Mouse (Mus musculus) intestine, postnatal 0 days (tissue): ENCODE results near the gene Katnb1. TPM values are rescaled to one million over a fixed set of nuclear protein-coding genes. Genes with fewer than 3 reads are reported as not detected.

Source experiments
- ATAC-seq: fragments of 200-750 bp; cut with Nextera tagmentation; 2 replicates; pipeline ENCODE4 v1.8.0; 2017; ENCODE audit warnings: mild to moderate bottlenecking, moderate TSS enrichment, moderate library complexity
- H3K27ac ChIP-seq: fragments of 300-500 bp; sonication (generic); 2 replicates; pipeline ENCODE4 v1.5.1; 2014; ENCODE audit warnings: mild to moderate bottlenecking, low read depth, low read length, moderate library complexity
- H3K27me3 ChIP-seq: fragments of 300-500 bp; sonication (generic); replicated peaks from 2 replicates; pipeline ENCODE4 v1.6.1; 2014; ENCODE audit warnings: low read length, mixed read lengths; ENCODE audit not compliant: control insufficient read depth, insufficient read depth
- H3K36me3 ChIP-seq: fragments of 300-500 bp; sonication (generic); 2 replicates; pipeline ENCODE4 v1.6.1; 2014; ENCODE audit warnings: mild to moderate bottlenecking, moderate library complexity; ENCODE audit not compliant: control insufficient read depth, insufficient read depth
- H3K4me1 ChIP-seq: fragments of 300-500 bp; sonication (generic); replicated peaks from 2 replicates; pipeline ENCODE4 v1.6.1; 2014; ENCODE audit warnings: antibody characterized with exemption, low read length, mixed read lengths; ENCODE audit not compliant: control insufficient read depth, insufficient read depth
- H3K4me2 ChIP-seq: fragments of 300-500 bp; sonication (generic); replicated peaks from 2 replicates; pipeline ENCODE4 v1.6.1; 2014; ENCODE audit warnings: low read depth, mild to moderate bottlenecking, moderate library complexity
- H3K4me3 ChIP-seq: fragments of 300-500 bp; sonication (generic); 2 replicates; pipeline ENCODE4 v1.5.1; 2014; ENCODE audit warnings: low read depth, low read length
- H3K9ac ChIP-seq: fragments of 300-500 bp; sonication (generic); 2 replicates; pipeline ENCODE4 v1.6.1; 2014; ENCODE audit warnings: mild to moderate bottlenecking, low read depth, low read length
- H3K9me3 ChIP-seq: fragments of 300-500 bp; sonication (generic); 2 replicates; pipeline ENCODE4 v1.6.1; 2016; ENCODE audit warnings: mixed run types; ENCODE audit not compliant: control insufficient read depth
- CTCF ChIP-seq: sonication (generic); IDR thresholded peaks from 2 replicates; pipeline ENCODE4 v1.5.1; 2016; ENCODE audit warnings: low read depth, mild to moderate bottlenecking, control low read depth, antibody characterized with exemption, moderate library complexity
- WGBS: fragments of 180-500 bp; shearing (Covaris S2); extraction: QIAGEN DNeasy Blood & Tissue Kit; methylation state at CpG from one replicate; pipeline ENCODE4 v1.1.7; 2014; 5-methylcytosine and 5-hydroxymethylcytosine counted together
- polyA plus RNA-seq: library from polyadenylated mRNA; unstranded; fragments of >200 nt; fragmentation: Nextera tagmentation; extraction: Ambion mirVana; gene quantifications from 2 replicates; pipeline ENCODE4 v1.2.1, GENCODE M21; 2015

The Katnb1 gene
- polyA plus RNA-seq, 1 experiment from 2014 or later = 12.7 TPM

DNA sequence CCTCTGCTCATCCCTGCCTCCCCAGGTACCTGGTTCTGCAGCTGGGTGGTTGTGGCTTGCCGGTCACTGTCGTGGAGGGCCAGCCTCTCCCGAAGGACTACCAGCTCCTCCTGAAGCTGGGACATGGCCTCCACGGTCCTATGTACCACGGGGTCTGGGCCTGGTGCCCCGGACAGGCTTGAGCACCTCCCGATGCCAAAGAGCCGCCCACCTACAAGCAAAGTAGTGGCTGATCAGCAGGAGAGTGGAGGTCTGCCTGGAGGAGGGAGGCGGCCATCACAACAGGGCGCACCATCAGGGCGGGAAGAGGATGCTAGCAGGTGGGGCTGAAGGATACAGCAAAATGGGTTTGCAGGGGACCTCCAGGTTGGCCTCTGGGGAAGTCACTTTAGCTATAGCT lies 45.5 kb downstream of the Katnb1 start:
- Histone ChIP-seq H3K4me2 (no peak overlapping the region), H3K36me3 (peaks cover 36% of the 10 kb centered on the region), H3K9ac (no peak overlapping the region), H3K27ac (no peak overlapping the region), H3K9me3 (no peaks in the 10 kb centered on the region), H3K4me3 (no peak overlapping the region), H3K27me3 (no peaks in the 10 kb centered on the region), H3K4me1 (no peaks in the 10 kb centered on the region)
- 90% methylated on average over 11 of the region's 11 CpGs for WGBS
- TF ChIP-seq CTCF = no peak
- no peak for ATAC-seq

DNA sequence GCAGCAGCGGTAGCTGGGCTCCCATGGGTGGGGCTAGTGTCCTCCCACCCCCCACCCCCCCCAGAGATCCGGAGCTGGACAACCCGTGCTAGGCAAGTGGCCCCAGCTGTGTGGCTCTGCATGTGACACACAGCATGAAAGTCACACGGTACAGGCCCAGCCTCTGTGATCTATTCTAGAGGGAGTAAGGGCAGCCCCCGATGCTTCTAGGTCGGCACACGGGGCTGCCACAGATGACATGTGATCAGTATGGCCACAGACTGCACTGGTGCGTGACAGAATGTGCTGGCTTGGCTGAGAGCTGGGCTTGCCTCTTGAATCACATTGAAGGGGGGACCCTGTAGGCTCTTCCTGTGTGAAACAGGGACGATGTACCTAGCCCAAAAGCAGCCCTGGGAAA lies 46.7 kb downstream of the Katnb1 start:
- Histone ChIP-seq H3K4me2 (no peak overlapping the region), H3K36me3 (peaks cover 36% of the 10 kb centered on the region), H3K4me1 (no peaks in the 10 kb centered on the region), H3K27ac (no peak overlapping the region), H3K4me3 (no peak overlapping the region), H3K27me3 (no peaks in the 10 kb centered on the region), H3K9ac (no peak overlapping the region), H3K9me3 (no peaks in the 10 kb centered on the region)
- 70% methylated on average over 9 of the region's 9 CpGs for WGBS
- TF ChIP-seq CTCF = no peak
- ATAC-seq = no peak

DNA sequence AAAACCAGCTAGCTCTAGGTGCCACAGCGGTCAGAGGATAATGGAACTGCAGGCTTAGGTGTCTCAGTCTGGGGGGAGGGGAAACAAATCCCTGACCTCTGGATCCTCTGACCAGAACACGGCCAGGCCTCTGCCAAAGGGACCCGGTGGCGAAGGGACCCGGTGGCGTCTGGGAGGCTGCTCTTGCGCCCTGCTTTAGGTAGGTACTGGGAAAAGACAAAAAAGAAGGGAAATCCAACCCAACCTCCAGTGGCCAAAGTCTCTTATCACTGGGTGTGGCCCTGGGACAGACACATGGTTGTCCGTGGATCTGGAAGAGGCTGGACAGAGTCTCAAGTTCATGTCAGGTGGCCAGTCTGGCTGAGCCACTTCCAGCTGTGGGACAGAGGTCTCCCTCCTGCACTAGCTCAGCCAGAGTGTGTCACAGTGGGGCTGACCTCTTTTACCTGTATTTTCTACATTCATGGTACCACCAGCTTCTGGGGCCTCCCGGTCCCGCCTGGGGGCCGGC lies 47.8 kb downstream of the Katnb1 start:
- H3K9ac ChIP-seq = no peak overlapping the region
- WGBS = 85% methylated on average over 11 of the region's 11 CpGs
- H3K27ac ChIP-seq = no peak overlapping the region
- H3K4me1 ChIP-seq = no peaks in the 10 kb centered on the region
- no peak overlapping the region for H3K4me2 ChIP-seq
- H3K36me3 ChIP-seq = peaks cover 40% of the 10 kb centered on the region
- TF ChIP-seq CTCF = no peak
- ATAC-seq = peak; percentile 12; the same call in 1 of the 2 replicates
- H3K4me3 ChIP-seq = no peak overlapping the region
- no peaks in the 10 kb centered on the region for H3K9me3 ChIP-seq
- H3K27me3 ChIP-seq = no peaks in the 10 kb centered on the region

DNA sequence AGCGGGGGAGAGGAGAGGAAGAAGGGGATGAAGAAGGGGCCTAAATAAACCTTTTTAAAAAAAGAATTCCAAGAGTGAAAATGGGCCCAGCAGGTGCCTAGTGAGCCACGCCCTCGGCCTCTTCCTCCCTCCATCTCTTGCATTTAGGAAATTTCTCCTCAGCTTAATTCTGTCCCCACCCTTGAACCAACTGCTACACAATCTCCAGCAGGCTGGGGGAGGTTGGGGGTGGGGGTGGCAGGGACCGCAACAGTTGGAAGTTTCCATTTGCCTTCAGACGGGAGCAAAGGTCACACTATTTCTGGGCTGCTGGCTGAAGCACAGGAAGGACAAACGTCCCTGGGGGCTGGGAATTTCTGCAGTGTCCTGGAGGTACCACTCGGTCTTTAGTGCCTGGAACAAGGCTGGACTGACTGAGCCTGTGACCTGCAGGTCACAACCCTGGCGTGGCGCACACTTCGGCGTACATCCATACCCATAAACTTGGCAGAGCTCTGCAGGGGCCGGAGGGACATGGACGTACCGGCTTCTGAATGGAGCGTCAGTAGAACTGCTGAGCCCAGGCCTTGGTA lies 50.1 kb downstream of the Katnb1 start:
- peaks cover 46% of the 10 kb centered on the region for H3K36me3 ChIP-seq
- WGBS = 50% methylated on average over 15 of the region's 15 CpGs
- H3K9me3 ChIP-seq = no peaks in the 10 kb centered on the region
- no peak overlapping the region for H3K9ac ChIP-seq
- H3K4me3 ChIP-seq = no peak overlapping the region
- H3K27ac ChIP-seq = no peak overlapping the region
- no peak; the same call in 1 of the 2 replicates for ATAC-seq
- TF ChIP-seq CTCF = no peak
- H3K27me3 ChIP-seq = no peaks in the 10 kb centered on the region
- no peaks in the 10 kb centered on the region for H3K4me1 ChIP-seq
- no peak overlapping the region for H3K4me2 ChIP-seq

DNA sequence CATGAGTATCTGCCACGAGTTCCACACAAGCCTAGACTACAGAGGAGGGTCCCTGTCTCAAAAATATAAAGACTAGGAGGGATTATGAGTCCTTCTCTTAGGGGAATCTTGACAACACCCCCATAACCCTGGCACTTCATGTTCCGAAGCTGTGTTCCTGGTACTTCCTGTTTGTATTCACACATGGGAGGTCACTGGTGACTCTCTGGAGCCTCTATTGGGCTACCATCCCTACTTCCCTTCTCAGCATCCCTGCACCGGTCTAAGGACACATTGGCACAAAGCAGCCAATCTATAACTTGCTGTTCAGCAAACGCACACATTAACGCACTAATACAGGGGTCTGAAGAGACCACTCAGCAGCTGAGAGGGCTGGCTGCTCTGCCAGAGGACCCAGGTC lies 51.0 kb downstream of the Katnb1 start:
- no peak for ATAC-seq
- H3K4me3 ChIP-seq = no peak overlapping the region
- no peaks in the 10 kb centered on the region for H3K4me1 ChIP-seq
- H3K27me3 ChIP-seq = no peaks in the 10 kb centered on the region
- peaks cover 37% of the 10 kb centered on the region; the same call in 1 of the 2 replicates for H3K36me3 ChIP-seq
- H3K9me3 ChIP-seq = no peaks in the 10 kb centered on the region
- TF ChIP-seq CTCF = no peak
- 77% methylated on average over 5 of the region's 5 CpGs for WGBS
- no peak overlapping the region for H3K27ac ChIP-seq
- no peak overlapping the region for H3K4me2 ChIP-seq
- H3K9ac ChIP-seq = no peak overlapping the region

- Histone ChIP-seq H3K4me3 (no peak overlapping the region), H3K4me2 (no peak overlapping the region), H3K4me1 (peaks cover 12% of the 10 kb centered on the region; the same call in 1 of the 2 replicates), H3K9me3 (no peaks in the 10 kb centered on the region), H3K27ac (no peak overlapping the region), H3K36me3 (peaks cover 26% of the 10 kb centered on the region; the same call in 1 of the 2 replicates), H3K27me3 (no peaks in the 10 kb centered on the region), H3K9ac (no peak overlapping the region)
- WGBS = 73% methylated on average over 2 of the region's 2 CpGs
- no peak for TF ChIP-seq CTCF
- no peak for ATAC-seq
Observed at GRCm38 (mm10) chr8:95134186-95134585, 53.2 kb downstream of the Katnb1 start.
